Mouse (Mus musculus) v-Abl transformed pro-B cells (cell line): Measurements from ENCODE around the gene Vmn1r72.
"Not testable (repeated sequence)": the region's sequence is repeated elsewhere in the genome, so short reads cannot be mapped to it uniquely, and the experiment has no call there.

Source experiments
- in situ Hi-C, 2 experiments: fragments of 400-800 bp; cut with MboI; formaldehyde crosslinking; loops; one replicate each; pipeline ENCODE4 v1.15.1; 2025; ENCODE audit not compliant: unreplicated experiment in 2 of 2

The Vmn1r72 gene

DNA sequence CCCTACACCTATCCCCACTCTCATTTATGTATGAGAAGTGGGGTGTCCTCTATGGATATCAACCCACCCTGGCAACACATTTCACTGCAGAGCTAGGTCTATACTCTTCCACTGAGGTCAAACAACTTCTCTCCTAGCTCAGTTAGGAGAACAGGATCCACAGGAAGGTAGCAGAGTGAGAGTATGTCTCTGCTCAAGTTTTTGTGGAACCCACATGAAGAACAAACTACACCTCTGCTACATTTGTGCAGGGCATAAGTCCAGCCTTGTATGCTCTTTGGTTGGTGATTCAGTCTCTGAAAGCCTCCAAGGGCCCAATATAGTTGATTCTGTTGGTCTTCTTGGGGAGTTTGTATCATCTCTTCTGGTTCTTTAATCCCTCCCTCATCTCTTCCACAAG lies at the start of gene Vmn1r72:
Vmn1r72 (minus strand) TSS at position 101 of the 400 bp plus-strand sequence.
- in situ Hi-C loops = not testable (repeated sequence)

DNA sequence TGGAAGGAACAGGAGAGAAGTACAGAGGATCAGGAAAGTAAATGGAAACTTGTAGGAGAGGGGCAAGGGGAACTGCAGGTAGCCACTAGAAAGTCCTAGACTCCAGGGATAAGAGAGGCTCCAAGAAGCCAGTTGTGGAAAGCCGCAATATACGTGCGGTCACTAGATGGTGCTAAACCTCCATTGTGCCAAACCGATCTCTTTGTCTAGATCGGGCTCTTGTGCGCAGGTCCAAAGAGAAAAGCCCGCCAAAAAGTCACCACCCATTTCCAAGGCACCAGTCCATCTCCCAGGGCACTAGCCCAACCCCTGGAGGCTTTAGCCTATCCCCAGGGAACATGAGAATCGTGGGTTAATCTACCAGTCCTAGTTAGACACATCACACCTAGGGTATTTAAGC lies 62.9 kb downstream of the Vmn1r72 start:
- in situ Hi-C loops = loop anchor here in 1 of 2 experiments (25.0 kb wide), 1 partner anchor 1395 kb away; the partner anchor contains the start of gene Zbtb45
